Mouse (Mus musculus) liver, adult 2 months (tissue): ENCODE results near the gene Ccdc130.

Experiments used
- CTCF ChIP-seq: fragments of 200-500 bp; IDR thresholded peaks from 2 replicates; pipeline ENCODE4 v1.5.1; 2011; ENCODE audit warnings: low read depth, low read length, control low read depth
- POLR2A ChIP-seq: fragments of 200-500 bp; IDR thresholded peaks from 2 replicates; pipeline ENCODE4 v1.6.1; 2011; ENCODE audit warnings: low read length, control low read depth; ENCODE audit not compliant: insufficient read depth; ENCODE audit errors: extremely low read depth

GRCm38 (mm10) chr8:84297029-84297785 is 27.0 kb upstream of the Ccdc130 start:
- TF ChIP-seq CTCF (no peak), POLR2A (no peak)
